Mouse (Mus musculus) large intestine, adult 2 months (tissue): ENCODE results near the gene Acot9. TPM values are rescaled to one million over a fixed set of nuclear protein-coding genes. Genes with fewer than 3 reads are reported as not detected.

Source experiments
- DNase-seq: peaks from one replicate; pipeline ENCODE4 v3.0.0-alpha.2; 2012; ENCODE audit warnings: low read depth, low spot score
- WGBS: fragments of 180-500 bp; shearing (Covaris S2); methylation state at CpG from one replicate; pipeline ENCODE4 v1.1.7; 2018; 5-methylcytosine and 5-hydroxymethylcytosine counted together
- polyA plus RNA-seq: library from polyadenylated mRNA; depleted of rRNA; stranded (reverse); fragments of >200 nt; gene quantifications from 2 replicates; pipeline ENCODE4 v1.2.3, GENCODE M21; 2012; rRNA removed

Gene Acot9
- 12.5 and 12.9 TPM in 2 replicates for polyA plus RNA-seq

- peak; percentile 25 for DNase-seq
- WGBS: 23% methylated on average over 37 of the region's 37 CpGs
Measured at GRCm38 (mm10) chrX:155262235-155262914, at the start of gene Acot9. Gene Acot9, plus strand, starts transcription at chrX:155262443.

GRCm38 (mm10) chrX:155214291-155215136 lies 47.7 kb upstream of the Acot9 start:
- DNase-seq: no peak
- 54% methylated on average over 5 of the region's 5 CpGs for WGBS

GRCm38 (mm10) chrX:155215501-155216248 lies 46.6 kb upstream of the Acot9 start:
- WGBS: 19% methylated on average over 24 of the region's 24 CpGs
- DNase-seq: no peak

GRCm38 (mm10) chrX:155216271-155216670 lies 46.0 kb upstream of the Acot9 start, which contains the start of gene Sat1:
Gene Sat1, minus strand, starts transcription at chrX:155216449.
- DNase-seq: no peak
- 11% methylated on average over 26 of the region's 26 CpGs for WGBS

GRCm38 (mm10) chrX:155218277-155218676 lies 44.0 kb upstream of the Acot9 start:
- no peak for DNase-seq

GRCm38 (mm10) chrX:155256856-155257255 lies 5.4 kb upstream of the Acot9 start:
- DNase-seq: no peak

More at GRCm38 (mm10) chrX:155218277-155218676, 44.0 kb upstream of the Acot9 start:
- 60% methylated on average over 2 of the region's 2 CpGs for WGBS

GRCm38 (mm10) chrX:155262915-155263252 lies 641 bp downstream of the Acot9 start:
- no peak for DNase-seq

GRCm38 (mm10) chrX:155278483-155278882 lies 16.2 kb downstream of the Acot9 start:
- no peak for DNase-seq
- WGBS: 61% methylated on average over 4 of the region's 4 CpGs

More at GRCm38 (mm10) chrX:155262915-155263252, 641 bp downstream of the Acot9 start:
- 26% methylated on average over 1 of the region's 1 CpGs for WGBS

- no peak for DNase-seq
- 14% methylated on average over 1 of the region's 1 CpGs for WGBS
Measured at GRCm38 (mm10) chrX:155280427-155281044, 18.3 kb downstream of the Acot9 start.

GRCm38 (mm10) chrX:155306390-155306789 lies 44.1 kb downstream of the Acot9 start:
- no peak for DNase-seq

GRCm38 (mm10) chrX:155318005-155318404 lies 55.8 kb downstream of the Acot9 start:
- WGBS: 42% methylated on average over 4 of the region's 4 CpGs
- peak; percentile 11 for DNase-seq

More at GRCm38 (mm10) chrX:155306390-155306789, 44.1 kb downstream of the Acot9 start:
- WGBS: 96% methylated on average over 2 of the region's 2 CpGs

GRCm38 (mm10) chrX:155337567-155337904 lies 75.3 kb downstream of the Acot9 start:
- 16% methylated on average over 7 of the region's 7 CpGs for WGBS
- no peak for DNase-seq

GRCm38 (mm10) chrX:155337905-155338721 lies 75.9 kb downstream of the Acot9 start:
- 17% methylated on average over 49 of the region's 49 CpGs for WGBS

GRCm38 (mm10) chrX:155340654-155341053 lies 78.4 kb downstream of the Acot9 start, which contains the start of gene Prdx4:
Gene Prdx4, minus strand, starts transcription at chrX:155340754.
- DNase-seq: no peak

More at GRCm38 (mm10) chrX:155337905-155338721, 75.9 kb downstream of the Acot9 start:
- peak; percentile 25 for DNase-seq

GRCm38 (mm10) chrX:155346249-155346648 lies 84.0 kb downstream of the Acot9 start:
- 89% methylated on average over 2 of the region's 2 CpGs for WGBS
- DNase-seq: no peak
